Mouse (Mus musculus): Measurements from ENCODE around the gene Rchy1.
"Not testable (repeated sequence)": the region's sequence is repeated elsewhere in the genome, so short reads cannot be mapped to it uniquely, and the experiment has no call there.

Gene Rchy1

GRCm38 (mm10) chr5:91960606-91961254, 2.1 kb downstream of the Rchy1 start:
- DNase-seq (ENCODE audit: low spot score in 2 of 2): peak in 1 of 2 experiments; percentile 18

GRCm38 (mm10) chr5:91959986-91960385, 2.9 kb downstream of the Rchy1 start:
- no peak for DNase-seq (ENCODE audit: low spot score in 2 of 2)

- DNase-seq (ENCODE audit: low spot score in 2 of 2): no peak
Measured at GRCm38 (mm10) chr5:91959096-91959495, 3.8 kb downstream of the Rchy1 start.

- DNase-seq (ENCODE audit: low spot score in 2 of 2): no peak
Measured at GRCm38 (mm10) chr5:91956991-91957760, 5.7 kb downstream of the Rchy1 start.

- DNase-seq (ENCODE audit: low spot score in 2 of 2): no peak
Measured at GRCm38 (mm10) chr5:91951404-91951803, 11.5 kb downstream of the Rchy1 start.

GRCm38 (mm10) chr5:91949441-91949840, 13.4 kb downstream of the Rchy1 start:
- DNase-seq (ENCODE audit: low spot score in 2 of 2): no peak

- DNase-seq (ENCODE audit: low spot score in 2 of 2): no peak
Measured at GRCm38 (mm10) chr5:91947008-91947407, 15.9 kb downstream of the Rchy1 start.

- DNase-seq (ENCODE audit: low spot score in 2 of 2): not testable (repeated sequence)
Measured at GRCm38 (mm10) chr5:91945609-91946008, 17.3 kb downstream of the Rchy1 start.

GRCm38 (mm10) chr5:91913231-91913630, 49.6 kb downstream of the Rchy1 start:
- DNase-seq (ENCODE audit: low spot score in 2 of 2): no peak

- DNase-seq (ENCODE audit: low spot score in 2 of 2): no peak
Measured at GRCm38 (mm10) chr5:91911384-91912106, 51.3 kb downstream of the Rchy1 start.

GRCm38 (mm10) chr5:91910616-91911015, 52.3 kb downstream of the Rchy1 start:
- no peak for DNase-seq (ENCODE audit: low spot score in 2 of 2)

GRCm38 (mm10) chr5:91909010-91909620, 53.8 kb downstream of the Rchy1 start:
- no peak for DNase-seq (ENCODE audit: low spot score in 2 of 2)
